Mouse (Mus musculus): ENCODE results near the gene Zfp462.
"Not testable (repeated sequence)": the region's sequence is repeated elsewhere in the genome, so short reads cannot be mapped to it uniquely, and the experiment has no call there.

The Zfp462 gene

DNA sequence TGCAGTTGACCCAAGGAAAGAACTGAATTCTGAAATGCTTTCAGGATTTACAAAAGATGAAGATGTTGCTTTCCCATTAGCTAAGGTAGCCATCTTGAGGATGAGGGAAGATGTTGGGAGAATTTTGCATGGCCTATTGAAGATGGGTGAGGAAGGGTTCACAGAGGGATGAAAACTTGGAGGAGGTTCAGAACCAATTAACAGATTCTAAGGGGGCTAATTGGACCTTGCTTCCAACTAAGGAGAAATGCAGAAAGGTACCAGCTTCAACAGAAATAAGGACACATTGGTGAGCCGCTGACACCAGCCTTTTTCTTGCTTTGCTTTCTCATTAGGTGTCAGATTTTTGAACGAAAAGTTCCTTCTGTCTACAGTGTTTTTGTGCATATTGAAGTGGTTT, 6.0 kb downstream of the Zfp462 start:
- no peak for DNase-seq (ENCODE audit: low read depth, low spot score)

DNA sequence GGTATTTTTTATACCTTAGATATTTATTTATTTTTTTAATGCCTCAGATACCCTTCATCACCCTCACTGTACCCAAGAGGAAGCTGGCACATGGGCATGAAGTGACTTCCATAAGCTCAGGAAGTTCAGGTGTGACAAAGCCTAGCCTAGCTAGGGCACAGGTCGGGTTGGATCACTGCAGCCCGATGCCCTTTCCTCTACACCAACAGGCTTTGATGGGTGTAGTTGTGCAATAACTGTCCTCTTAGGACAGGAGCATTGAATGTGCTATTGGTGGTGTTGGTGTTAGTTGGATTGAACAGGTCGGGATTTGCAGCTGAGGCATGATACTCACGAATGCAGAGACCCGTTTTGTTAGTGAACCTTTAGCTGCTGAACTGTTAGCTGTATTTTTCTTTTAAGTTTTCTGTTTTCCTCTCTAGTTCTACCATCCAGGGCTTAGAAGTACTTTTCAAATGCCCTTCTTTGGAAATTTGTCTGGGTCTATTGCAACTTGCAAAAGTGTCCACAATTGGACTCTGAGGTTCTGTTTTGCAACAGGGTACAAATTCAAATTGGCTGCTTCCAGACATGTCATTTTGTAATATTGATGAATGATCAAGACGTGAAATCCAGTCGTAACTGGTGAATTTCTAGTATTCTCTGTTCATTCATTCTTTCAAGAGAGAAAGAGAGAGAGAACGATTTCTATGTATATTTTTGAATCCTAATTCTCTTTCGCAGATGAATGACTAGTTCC, 9.0 kb downstream of the Zfp462 start:
- no peak for DNase-seq (ENCODE audit: low read depth, low spot score)

DNA sequence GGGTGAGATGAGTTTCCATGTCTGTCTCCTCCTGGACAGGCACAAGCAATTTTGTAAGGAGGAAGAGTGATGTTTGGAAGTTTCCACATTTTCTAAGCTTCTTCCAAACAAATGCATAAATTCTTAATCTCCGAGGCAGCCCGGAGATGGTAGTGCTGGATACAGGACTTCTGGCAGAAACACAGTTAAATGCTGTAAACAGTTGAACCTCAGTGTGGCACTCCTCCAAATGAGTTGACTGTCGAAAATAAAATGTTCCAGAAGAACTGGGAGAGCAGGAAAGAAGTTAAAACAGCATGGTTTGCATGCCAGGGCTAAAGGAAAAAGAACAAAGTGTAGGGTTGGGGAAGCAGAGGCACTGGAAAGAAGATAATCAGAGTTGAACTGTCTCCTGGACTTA, 9.6 kb downstream of the Zfp462 start:
- DNase-seq (ENCODE audit: low read depth, low spot score): peak; percentile 40

- no peak for DNase-seq (ENCODE audit: low read depth, low spot score)
These were observed 15.9 kb downstream of the Zfp462 start for GRCm38 (mm10) chr4:54960776-54961175.

GRCm38 (mm10) chr4:54962141-54962540, 17.3 kb downstream of the Zfp462 start:
- no peak for DNase-seq (ENCODE audit: low read depth, low spot score)

GRCm38 (mm10) chr4:54963551-54963950, 18.7 kb downstream of the Zfp462 start:
- DNase-seq (ENCODE audit: low read depth, low spot score): no peak

- no peak for DNase-seq (ENCODE audit: low read depth, low spot score)
These were observed 20.4 kb downstream of the Zfp462 start for GRCm38 (mm10) chr4:54965169-54965695.

DNA sequence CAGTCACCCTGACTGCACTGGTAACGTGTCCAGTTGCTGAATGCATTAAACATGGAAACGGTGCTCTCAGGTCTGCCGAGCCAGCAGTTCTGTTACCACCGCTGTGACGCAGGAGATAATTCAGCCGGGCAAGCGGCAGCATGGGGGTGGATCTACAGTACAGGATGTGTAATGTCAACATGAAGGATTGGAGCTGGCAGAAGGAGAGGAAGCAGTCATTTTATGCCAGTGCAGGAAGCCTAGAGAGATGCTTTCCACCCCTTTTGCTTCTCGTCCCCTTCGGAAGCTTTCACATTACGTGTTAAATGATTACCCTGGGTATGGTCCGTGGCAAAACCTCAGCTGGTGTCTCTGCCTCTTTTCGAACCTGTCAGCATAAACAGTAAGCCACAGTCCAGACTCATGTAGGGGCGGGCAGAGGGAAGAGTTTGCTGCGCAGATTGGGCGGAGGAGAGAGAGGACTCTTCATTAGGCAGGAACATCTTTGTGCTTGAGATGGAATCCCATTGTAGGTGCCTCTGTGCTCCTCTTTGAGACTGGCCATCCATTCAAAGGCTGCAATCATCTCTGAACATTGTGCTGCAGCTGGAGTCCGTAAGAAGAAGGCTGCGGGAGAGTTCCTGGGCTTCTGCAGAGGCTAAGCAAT, 21.4 kb downstream of the Zfp462 start:
- DNase-seq (ENCODE audit: low read depth, low spot score): peak; percentile 83

- DNase-seq (ENCODE audit: low read depth, low spot score): no peak
These were observed 22.3 kb downstream of the Zfp462 start for GRCm38 (mm10) chr4:54967166-54967565.

GRCm38 (mm10) chr4:54967721-54968120, 22.9 kb downstream of the Zfp462 start:
- no peak for DNase-seq (ENCODE audit: low read depth, low spot score)

- DNase-seq (ENCODE audit: low read depth, low spot score): no peak
These were observed 24.9 kb downstream of the Zfp462 start for GRCm38 (mm10) chr4:54969671-54970295.

DNA sequence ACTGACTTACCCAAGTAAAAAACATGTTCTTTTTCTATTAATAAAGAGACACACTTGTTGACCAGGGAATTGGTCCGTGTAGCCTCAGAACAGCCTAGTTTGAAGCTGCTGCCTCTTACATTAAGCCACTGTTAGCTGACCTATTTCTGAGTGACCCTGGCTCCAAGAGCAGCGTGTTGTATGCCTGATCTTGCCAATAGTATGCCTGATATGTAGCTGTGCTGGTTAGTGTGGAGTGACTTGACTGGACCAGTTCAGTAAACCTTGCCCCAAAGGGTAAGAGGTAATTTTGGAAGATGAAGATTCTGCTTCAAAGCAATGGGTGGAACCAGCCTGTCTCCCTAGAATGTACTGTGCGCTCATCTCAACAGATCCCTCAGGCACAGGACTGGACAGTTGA, 26.5 kb downstream of the Zfp462 start:
- no peak for DNase-seq (ENCODE audit: low read depth, low spot score)

DNA sequence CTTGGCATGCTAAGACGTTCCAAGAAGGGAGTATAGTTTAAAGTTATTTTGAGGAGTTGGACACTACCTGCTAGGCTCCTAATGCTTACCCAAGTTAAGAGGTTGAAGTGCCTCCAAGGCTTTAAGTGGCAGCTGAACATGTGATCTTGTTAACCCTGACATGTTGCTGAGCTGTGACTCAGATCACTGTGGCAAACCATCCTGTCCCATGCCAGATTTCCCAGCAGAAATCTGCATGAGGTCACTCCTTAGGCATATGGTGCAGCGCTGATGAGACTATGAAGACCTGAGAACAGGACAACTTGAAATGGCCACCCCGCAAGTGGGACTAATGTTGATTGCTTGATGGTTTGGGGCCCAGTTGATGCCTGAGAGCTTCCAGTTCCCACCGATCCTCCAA, 27.2 kb downstream of the Zfp462 start:
- DNase-seq (ENCODE audit: low read depth, low spot score): no peak

DNA sequence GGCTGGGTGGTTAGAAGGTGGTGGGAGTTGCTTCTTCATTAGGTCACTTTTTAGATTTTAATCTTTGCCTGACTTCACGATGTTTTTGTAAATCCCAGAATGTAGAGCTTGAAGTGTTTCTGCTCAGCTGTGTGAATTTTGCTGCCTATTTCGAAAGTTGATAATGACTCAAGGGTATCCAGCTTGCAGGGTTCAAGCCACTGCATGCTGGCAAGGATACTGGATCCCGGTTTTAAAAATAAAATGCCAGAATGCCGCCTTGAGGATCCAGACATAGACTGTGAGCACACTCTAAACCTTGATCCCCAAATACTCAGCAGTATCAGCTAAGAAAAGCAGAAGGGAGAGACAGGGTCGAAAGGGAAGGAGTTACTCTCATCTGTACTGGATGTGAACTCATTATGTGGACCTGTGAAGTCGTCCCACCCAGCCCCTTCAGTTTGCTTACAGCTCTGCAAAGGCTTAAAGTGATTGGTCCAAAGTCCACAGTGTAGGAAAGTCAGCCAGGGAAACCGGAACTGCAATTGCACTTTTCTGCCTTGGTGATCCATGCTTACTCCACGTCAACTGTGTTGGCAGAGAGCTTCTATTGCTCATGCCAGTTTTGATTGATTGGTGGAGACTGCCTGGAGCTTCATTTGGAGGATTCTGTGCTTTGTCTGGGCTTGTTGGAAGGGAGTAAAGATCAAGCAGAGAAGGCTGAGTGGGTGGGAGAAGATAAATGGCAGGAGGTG, 28.1 kb downstream of the Zfp462 start:
- DNase-seq (ENCODE audit: low read depth, low spot score): no peak

DNA sequence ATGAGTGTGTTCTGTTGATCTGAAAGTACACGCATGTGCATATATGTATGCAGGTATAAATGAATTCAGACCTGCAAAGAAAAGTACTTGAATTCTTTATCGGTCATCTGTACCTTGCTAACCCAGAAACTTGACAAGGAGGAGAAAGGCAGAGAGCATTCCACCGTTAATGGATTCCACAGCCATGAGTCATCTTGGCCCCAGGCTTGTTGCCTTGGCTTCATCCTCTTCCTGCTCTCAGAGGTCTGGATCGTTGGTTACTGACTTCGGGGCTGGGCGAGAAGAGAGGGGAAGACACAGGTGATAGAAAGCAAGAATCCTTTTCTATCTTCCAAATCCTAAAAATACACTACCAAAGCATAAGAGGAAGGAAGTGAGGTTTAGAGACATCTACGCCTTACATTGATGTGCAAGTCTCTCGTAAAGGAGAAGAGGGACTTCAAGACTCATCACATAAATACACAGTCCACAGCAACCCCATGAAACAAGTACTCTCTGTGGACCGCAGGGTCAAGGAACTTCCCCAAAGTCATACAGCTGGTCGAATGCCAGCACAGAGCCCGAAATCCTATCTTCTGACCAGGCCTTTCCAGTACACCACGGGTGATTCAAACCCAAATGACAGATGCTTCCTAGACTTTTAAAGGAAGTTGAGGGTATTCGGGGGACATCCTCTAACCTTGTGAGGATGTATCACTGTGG, 35.1 kb downstream of the Zfp462 start:
- peak; percentile 38 for DNase-seq (ENCODE audit: low read depth, low spot score)

DNA sequence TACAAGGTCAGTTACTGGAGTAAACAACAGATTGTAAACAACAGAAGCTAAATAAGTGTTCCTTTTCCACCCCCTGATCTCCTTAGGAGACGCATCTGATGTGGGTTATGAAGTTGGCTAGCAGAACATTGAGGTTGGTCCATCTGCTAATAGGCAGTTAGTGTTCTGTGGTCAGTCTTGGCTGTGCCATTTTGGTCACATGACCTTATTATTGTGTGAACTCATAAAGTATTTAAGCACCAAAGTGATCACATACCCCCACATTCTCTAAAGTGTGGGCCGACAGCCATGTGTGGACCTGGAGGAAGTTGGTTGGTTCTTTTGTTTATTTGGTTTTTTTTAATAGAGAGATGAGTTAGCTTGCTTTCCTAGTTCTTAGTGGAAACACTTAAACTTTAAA, 39.7 kb downstream of the Zfp462 start:
- DNase-seq (ENCODE audit: low read depth, low spot score): no peak

- DNase-seq (ENCODE audit: low read depth, low spot score): no peak
These were observed 41.8 kb downstream of the Zfp462 start for GRCm38 (mm10) chr4:54986671-54987070.

GRCm38 (mm10) chr4:54987256-54987655, 42.4 kb downstream of the Zfp462 start:
- DNase-seq (ENCODE audit: low read depth, low spot score): no peak

GRCm38 (mm10) chr4:54987926-54988325, 43.1 kb downstream of the Zfp462 start:
- no peak for DNase-seq (ENCODE audit: low read depth, low spot score)

DNA sequence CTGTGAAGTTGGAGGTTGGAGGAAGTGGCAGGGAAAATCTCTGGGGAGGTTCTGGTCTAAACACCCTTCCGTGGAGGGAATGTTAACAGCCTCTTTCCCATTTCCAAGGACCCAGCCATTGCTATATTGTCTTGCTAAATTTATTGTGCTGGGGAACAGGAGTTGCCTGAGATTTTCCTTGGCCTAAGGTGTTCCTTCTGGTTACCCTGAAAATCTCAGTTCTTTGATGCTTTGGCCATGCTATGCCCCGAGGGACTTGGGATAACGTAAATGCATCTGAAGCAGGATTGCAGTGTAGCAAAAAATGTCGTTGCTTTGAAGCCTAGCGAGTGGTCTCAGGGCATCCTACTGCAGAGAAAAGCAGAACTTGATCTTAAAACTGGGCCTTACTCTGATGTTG, 47.1 kb downstream of the Zfp462 start:
- DNase-seq (ENCODE audit: low read depth, low spot score): no peak

- not testable (repeated sequence) for DNase-seq (ENCODE audit: low read depth, low spot score)
These were observed 48.2 kb downstream of the Zfp462 start for GRCm38 (mm10) chr4:54993001-54993400.

Data from brain, adult 2 months (tissue).